Mouse (Mus musculus) kidney, postnatal 10 days (tissue): Measurements from ENCODE around the gene C1rl.
"Not testable (repeated sequence)": the region's sequence is repeated elsewhere in the genome, so short reads cannot be mapped to it uniquely, and the experiment has no call there.

Experiments
- DNase-seq: peaks from one replicate; pipeline ENCODE4 v3.0.0; 2021; ENCODE audit warnings: mixed read lengths

C1rl gene

GRCm38 (mm10) chr6:124474621-124475020 is 18.3 kb upstream of the C1rl start:
- no peak for DNase-seq

- not testable (repeated sequence) for DNase-seq
These were observed 17.4 kb upstream of the C1rl start for GRCm38 (mm10) chr6:124475335-124476075.

GRCm38 (mm10) chr6:124476216-124476615 is 16.7 kb upstream of the C1rl start:
- no peak for DNase-seq

- DNase-seq, result no peak
These were observed 16.1 kb upstream of the C1rl start for GRCm38 (mm10) chr6:124476796-124477195.

- no peak for DNase-seq
These were observed 15.7 kb upstream of the C1rl start for GRCm38 (mm10) chr6:124477221-124477655.

- DNase-seq, result no peak
These were observed 14.8 kb upstream of the C1rl start for GRCm38 (mm10) chr6:124477922-124478651.

- DNase-seq, result no peak
These were observed 13.9 kb upstream of the C1rl start for GRCm38 (mm10) chr6:124478874-124479572.

GRCm38 (mm10) chr6:124479573-124479930 is 13.4 kb upstream of the C1rl start:
- DNase-seq, result no peak

- peak; percentile 39 for DNase-seq
These were observed 12.6 kb upstream of the C1rl start for GRCm38 (mm10) chr6:124480295-124480694.

- DNase-seq, result peak; percentile 82
These were observed 11.3 kb upstream of the C1rl start for GRCm38 (mm10) chr6:124481571-124481970.

- DNase-seq, result not testable (repeated sequence)
These were observed 9.1 kb upstream of the C1rl start for GRCm38 (mm10) chr6:124483831-124484230.

GRCm38 (mm10) chr6:124484851-124485250 is 8.1 kb upstream of the C1rl start:
- peak; percentile 36 for DNase-seq

GRCm38 (mm10) chr6:124485414-124486144 is 7.3 kb upstream of the C1rl start:
- DNase-seq, result no peak

GRCm38 (mm10) chr6:124487509-124487908 is 5.4 kb upstream of the C1rl start:
- DNase-seq, result no peak

- DNase-seq, result no peak
These were observed 4.0 kb upstream of the C1rl start for GRCm38 (mm10) chr6:124488952-124489351.

GRCm38 (mm10) chr6:124491427-124491826 is 1.5 kb upstream of the C1rl start:
- DNase-seq, result no peak

GRCm38 (mm10) chr6:124493886-124494285 is 973 bp downstream of the C1rl start:
- DNase-seq, result peak; percentile 40

- DNase-seq, result no peak
These were observed 3.1 kb downstream of the C1rl start for GRCm38 (mm10) chr6:124496054-124496453.

GRCm38 (mm10) chr6:124499914-124500566 is 7.1 kb downstream of the C1rl start:
- DNase-seq, result no peak

- no peak for DNase-seq
These were observed 8.6 kb downstream of the C1rl start for GRCm38 (mm10) chr6:124501473-124501872.

- DNase-seq, result no peak
These were observed 9.1 kb downstream of the C1rl start for GRCm38 (mm10) chr6:124502021-124502420.

- no peak for DNase-seq
These were observed 12.1 kb downstream of the C1rl start for GRCm38 (mm10) chr6:124505028-124505427.
